Mouse (Mus musculus) hematopoietic stem cell, adult 5-6 weeks (primary cell): ENCODE results near the gene Antxrl. TPM values are rescaled to one million over a fixed set of nuclear protein-coding genes. Genes with fewer than 3 reads are reported as not detected.

Experiments used
- ATAC-seq, 2 experiments: fragments of 125-278 bp in 1 of 2; replicated peaks in 1 of 2; 2 replicates each; pipeline ENCODE4 v1.8.0; 2016 to 2017; ENCODE audit warnings: inconsistent platforms in 2 of 2, mild to moderate bottlenecking in 2 of 2, moderate number of reproducible peaks in 2 of 2, low read depth in 1 of 2, moderate TSS enrichment in 1 of 2; ENCODE audit not compliant: low FRiP score in 2 of 2, poor library complexity in 2 of 2, severe bottlenecking in 2 of 2, insufficient read depth in 1 of 2, low TSS enrichment in 1 of 2
- total RNA-seq: library from RNA; stranded (forward); fragments of 172-1452, 232-1000 nt; gene quantifications from 2 replicates; pipeline ENCODE4 v1.2.3, GENCODE M21; 2017

Gene Antxrl
- total RNA-seq, 1 experiment from 2014 or later: not detected

- ATAC-seq: no peak
Observed at GRCm38 (mm10) chr14:34091475-34091874, 39.0 kb downstream of the Antxrl start.

- no peak for ATAC-seq
Observed at GRCm38 (mm10) chr14:34092856-34093255, 40.3 kb downstream of the Antxrl start.

- ATAC-seq: no peak
Observed at GRCm38 (mm10) chr14:34096161-34096560, 43.7 kb downstream of the Antxrl start.

GRCm38 (mm10) chr14:34102601-34103000 lies 50.1 kb downstream of the Antxrl start, which contains the start of gene A630023A22Rik:
Gene A630023A22Rik, minus strand, starts transcription at chr14:34102754.
- no peak for ATAC-seq

- ATAC-seq: no peak
Observed at GRCm38 (mm10) chr14:34103855-34104254, 51.3 kb downstream of the Antxrl start.

GRCm38 (mm10) chr14:34104892-34105291 lies 52.4 kb downstream of the Antxrl start:
- peak; percentile 76 to 83 for ATAC-seq

GRCm38 (mm10) chr14:34106389-34107062 lies 54.0 kb downstream of the Antxrl start:
- peak; percentile 54 to 58; a peak in 3 of 4 replicates for ATAC-seq

GRCm38 (mm10) chr14:34107594-34107993 lies 55.1 kb downstream of the Antxrl start:
- 0 out of 4 replicates have a peak, but pooled peaks of 1 of the 2 experiments have one; percentile 19 for ATAC-seq

- no peak for ATAC-seq
Observed at GRCm38 (mm10) chr14:34114311-34114710, 61.8 kb downstream of the Antxrl start.

GRCm38 (mm10) chr14:34119046-34119723 lies 66.7 kb downstream of the Antxrl start:
- ATAC-seq: no peak

GRCm38 (mm10) chr14:34120016-34120910 lies 67.8 kb downstream of the Antxrl start:
- no peak for ATAC-seq

GRCm38 (mm10) chr14:34120923-34121351 lies 68.4 kb downstream of the Antxrl start:
- ATAC-seq: no peak

GRCm38 (mm10) chr14:34121691-34122090 lies 69.2 kb downstream of the Antxrl start:
- no peak for ATAC-seq

Other genes with a start within 250 kb of the Antxrl start
- not detected in 2 replicates for gene Gdf10, start 129.1 kb upstream of the Antxrl start, total RNA-seq
- not detected in 2 replicates for gene Gdf2, start 111.7 kb upstream of the Antxrl start, total RNA-seq
- not detected in 2 replicates for gene Rbp3, start 98.7 kb upstream of the Antxrl start, total RNA-seq
- gene Zfp488, start 73.9 kb upstream of the Antxrl start, total RNA-seq: not detected in 2 replicates
- gene Gm30083, start 37.5 kb upstream of the Antxrl start, total RNA-seq: not detected in 2 replicates
- gene Gm5460, start 35.9 kb upstream of the Antxrl start, total RNA-seq: not detected in 2 replicates
- not detected in 2 replicates for gene Anxa8, start 33.3 kb downstream of the Antxrl start, total RNA-seq
- gene A630023A22Rik, start 50.0 kb downstream of the Antxrl start, total RNA-seq: not detected in 2 replicates
- not detected in 2 replicates for gene Npy4r, start 99.8 kb downstream of the Antxrl start, total RNA-seq
- 0.10 and 0.25 TPM in 2 replicates for gene Gprin2, start 148.9 kb downstream of the Antxrl start, total RNA-seq
- gene Syt15, start 166.9 kb downstream of the Antxrl start, total RNA-seq: not detected in 2 replicates